Mouse (Mus musculus): Measurements from ENCODE around the gene Rrp12.
A peak's percentile ranks its signal among the peaks of the same experiment; 100 is the strongest.
"Not testable (repeated sequence)": the region's sequence is repeated elsewhere in the genome, so short reads cannot be mapped to it uniquely, and the experiment has no call there.

Gene Rrp12

GRCm38 (mm10) chr19:41847614-41847991 lies 48.4 kb downstream of the Rrp12 start:
- not testable (repeated sequence) for DNase-seq

GRCm38 (mm10) chr19:41847091-41847581 lies 48.8 kb downstream of the Rrp12 start:
- peak; percentile 46 for DNase-seq

- DNase-seq: no peak
Observed at GRCm38 (mm10) chr19:41846366-41847090, 49.4 kb downstream of the Rrp12 start.

- DNase-seq: peak; percentile 18
Observed at GRCm38 (mm10) chr19:41844345-41844744, 51.6 kb downstream of the Rrp12 start.

- DNase-seq: no peak
Observed at GRCm38 (mm10) chr19:41842706-41843105, 53.3 kb downstream of the Rrp12 start.

- DNase-seq: no peak
Observed at GRCm38 (mm10) chr19:41842196-41842595, 53.8 kb downstream of the Rrp12 start.

GRCm38 (mm10) chr19:41841105-41841750 lies 54.7 kb downstream of the Rrp12 start:
- no peak for DNase-seq

- DNase-seq: no peak
Observed at GRCm38 (mm10) chr19:41839685-41840084, 56.3 kb downstream of the Rrp12 start.

- DNase-seq: no peak
Observed at GRCm38 (mm10) chr19:41838808-41839207, 57.2 kb downstream of the Rrp12 start.

- no peak for DNase-seq
Observed at GRCm38 (mm10) chr19:41837917-41838261, 58.1 kb downstream of the Rrp12 start.

- no peak for DNase-seq
Observed at GRCm38 (mm10) chr19:41837194-41837916, 58.6 kb downstream of the Rrp12 start.

GRCm38 (mm10) chr19:41836719-41837118 lies 59.3 kb downstream of the Rrp12 start:
- no peak for DNase-seq

- DNase-seq: peak; percentile 27
Observed at GRCm38 (mm10) chr19:41835816-41836215, 60.2 kb downstream of the Rrp12 start.

- no peak for DNase-seq
Observed at GRCm38 (mm10) chr19:41835407-41835806, 60.6 kb downstream of the Rrp12 start.

- DNase-seq: no peak
Observed at GRCm38 (mm10) chr19:41832501-41833201, 63.3 kb downstream of the Rrp12 start.

GRCm38 (mm10) chr19:41831718-41832391 lies 64.1 kb downstream of the Rrp12 start:
- DNase-seq: no peak

- DNase-seq: peak; percentile 19
Observed at GRCm38 (mm10) chr19:41831101-41831570, 64.8 kb downstream of the Rrp12 start.

GRCm38 (mm10) chr19:41830106-41831031 lies 65.6 kb downstream of the Rrp12 start:
- peak; percentile 70 for DNase-seq

- DNase-seq: peak; percentile 95
Observed at GRCm38 (mm10) chr19:41829381-41830105, 66.4 kb downstream of the Rrp12 start, which contains the start of gene Frat1. Gene Frat1 (plus strand): TSS chr19:41829970.

GRCm38 (mm10) chr19:41828941-41829340 lies 67.0 kb downstream of the Rrp12 start:
- no peak for DNase-seq
